Mouse (Mus musculus) macrophage (primary cell): ENCODE measurements around the gene Miip. TPM values are rescaled to one million over a fixed set of nuclear protein-coding genes. Genes with fewer than 3 reads are reported as not detected.
A peak's percentile ranks its signal among the peaks of the same experiment; 100 is the strongest.

Experiments used
- H3K27ac ChIP-seq: fragments of 350-480 bp; formaldehyde crosslinking; 2 replicates; pipeline ENCODE4 v1.9.0; 2021
- H3K36me3 ChIP-seq: fragments of 350-480 bp; formaldehyde crosslinking; 2 replicates; pipeline ENCODE4 v1.9.0; 2021; ENCODE audit errors: inconsistent target
- H3K4me3 ChIP-seq: fragments of 350-480 bp; formaldehyde crosslinking; 2 replicates; pipeline ENCODE4 v1.9.0; 2021; ENCODE audit errors: inconsistent target
- H3K79me2 ChIP-seq: fragments of 350-480 bp; formaldehyde crosslinking; 2 replicates; pipeline ENCODE4 v1.9.0; 2021; ENCODE audit errors: inconsistent target
- WGBS: methylation state at CpG from one replicate; pipeline ENCODE4 v1.1.7; 2026; ENCODE audit warnings: inconsistent platforms; ENCODE audit not compliant: missing documents; 5-methylcytosine and 5-hydroxymethylcytosine counted together
- polyA plus RNA-seq: library from polyadenylated mRNA; stranded (reverse); fragments of 250-400 nt; gene quantifications from 3 replicates; pipeline ENCODE4 v1.2.4, GENCODE M21; 2018; ENCODE audit warnings: inconsistent platforms
- total RNA-seq, 78 experiments: library from RNA; depleted of rRNA; stranded (reverse); fragments of 250-400 nt; gene quantifications; 1 replicate in 9 of 78; 2 replicates in 24 of 78; 3 replicates in 43 of 78; 4 replicates in 2 of 78; pipeline ENCODE4 v1.2.4; 2018; ENCODE audit warnings: inconsistent platforms in 56 of 78

Gene Miip
- total RNA-seq (2018; cell fraction: chromatin; rRNA removed) = 100 to 1,000 TPM in 2 of 26 experiments, 10 to 100 TPM in 24; 27.6 to 111 (median 54.3) TPM
- 10 to 100 TPM in 8 of 26 experiments, 1 to 10 TPM in 18; 6.3 to 14.5 (median 8.8) TPM for total RNA-seq (2018; cell fraction: cytosol; rRNA removed)
- total RNA-seq (2018; cell fraction: nucleus; rRNA removed) = 10 to 100 TPM; 11.4 to 91.0 (median 42.0) TPM
- 6.2 to 15.8 TPM (median 11.0 TPM) in 3 replicates for polyA plus RNA-seq

GRCm38 (mm10) chr4:147868450-147869031 is at the start of gene Miip, which contains the start of gene Fv1:
TSS of gene Miip (minus strand) at chr4:147868816.
TSS of gene Fv1 (plus strand) at chr4:147868979.
- Histone ChIP-seq H3K4me3 (peak within 1 kb of the TSS; percentile 90), H3K27ac (peak within 1 kb of the TSS; percentile 65), H3K79me2 (peaks cover 55% of the 10 kb centered on the region), H3K36me3 (peaks cover 9% of the 10 kb centered on the region; the same call in 1 of the 2 replicates)
- 0% methylated on average over 30 of the region's 30 CpGs for WGBS

- no peaks in the 10 kb centered on the region for H3K79me2 ChIP-seq
- H3K36me3 ChIP-seq = peaks cover 50% of the 10 kb centered on the region
- 93% methylated on average over 5 of the region's 5 CpGs for WGBS
- H3K27ac ChIP-seq = no peak overlapping the region
- H3K4me3 ChIP-seq = no peak overlapping the region
Measured at GRCm38 (mm10) chr4:147909486-147909885, 40.9 kb upstream of the Miip start.

GRCm38 (mm10) chr4:147906230-147906629 is 37.6 kb upstream of the Miip start:
- H3K79me2 ChIP-seq = peaks cover 14% of the 10 kb centered on the region
- WGBS = 96% methylated on average over 5 of the region's 5 CpGs
- no peak overlapping the region for H3K27ac ChIP-seq

GRCm38 (mm10) chr4:147905090-147905659 is 36.6 kb upstream of the Miip start:
- peaks cover 19% of the 10 kb centered on the region for H3K79me2 ChIP-seq
- H3K27ac ChIP-seq = peak overlapping the region; percentile 87; the same call in 1 of the 2 replicates
- peak overlapping the region; percentile 64 for H3K4me3 ChIP-seq
- peaks cover 11% of the 10 kb centered on the region for H3K36me3 ChIP-seq
- WGBS = 0% methylated on average over 8 of the region's 8 CpGs

More at GRCm38 (mm10) chr4:147906230-147906629, 37.6 kb upstream of the Miip start:
- Histone ChIP-seq H3K36me3 (peaks cover 20% of the 10 kb centered on the region), H3K4me3 (no peak overlapping the region)

GRCm38 (mm10) chr4:147904313-147905089 is 35.9 kb upstream of the Miip start, which contains the start of gene Mfn2:
TSS of gene Mfn2 (minus strand) at chr4:147904704.
- Histone ChIP-seq H3K4me3 (peak within 1 kb of the TSS; percentile 64), H3K79me2 (peaks cover 19% of the 10 kb centered on the region), H3K27ac (peak within 1 kb of the TSS; percentile 87), H3K36me3 (peaks cover 11% of the 10 kb centered on the region)
- 2% methylated on average over 39 of the region's 59 CpGs for WGBS

- WGBS = 70% methylated on average over 3 of the region's 3 CpGs
- peak overlapping the region; percentile 14; the same call in 1 of the 2 replicates for H3K27ac ChIP-seq
- peaks cover 18% of the 10 kb centered on the region for H3K36me3 ChIP-seq
- H3K4me3 ChIP-seq = peak overlapping the region; percentile 64
- H3K79me2 ChIP-seq = peaks cover 19% of the 10 kb centered on the region
Measured at GRCm38 (mm10) chr4:147903601-147904000, 35.0 kb upstream of the Miip start.

- Histone ChIP-seq H3K27ac (no peak overlapping the region), H3K4me3 (no peak overlapping the region), H3K79me2 (peaks cover 19% of the 10 kb centered on the region), H3K36me3 (peaks cover 23% of the 10 kb centered on the region)
- WGBS = 96% methylated on average over 12 of the region's 12 CpGs
Measured at GRCm38 (mm10) chr4:147902906-147903500, 34.4 kb upstream of the Miip start.

GRCm38 (mm10) chr4:147900452-147900851 is 31.8 kb upstream of the Miip start:
- Histone ChIP-seq H3K4me3 (no peak overlapping the region), H3K79me2 (peaks cover 19% of the 10 kb centered on the region), H3K27ac (no peak overlapping the region), H3K36me3 (peaks cover 40% of the 10 kb centered on the region)
- 90% methylated on average over 7 of the region's 7 CpGs for WGBS

GRCm38 (mm10) chr4:147897348-147897747 is 28.7 kb upstream of the Miip start:
- no peak overlapping the region for H3K27ac ChIP-seq
- H3K36me3 ChIP-seq = peaks cover 51% of the 10 kb centered on the region
- WGBS = 96% methylated on average over 3 of the region's 3 CpGs
- H3K4me3 ChIP-seq = no peak overlapping the region
- H3K79me2 ChIP-seq = peaks cover 5% of the 10 kb centered on the region; the same call in 1 of the 2 replicates

- 30% methylated on average over 1 of the region's 1 CpGs for WGBS
- H3K4me3 ChIP-seq = no peak overlapping the region
- peaks cover 5% of the 10 kb centered on the region; the same call in 1 of the 2 replicates for H3K79me2 ChIP-seq
- peaks cover 60% of the 10 kb centered on the region for H3K36me3 ChIP-seq
- no peak overlapping the region for H3K27ac ChIP-seq
Measured at GRCm38 (mm10) chr4:147896411-147896810, 27.8 kb upstream of the Miip start.

GRCm38 (mm10) chr4:147895815-147896330 is 27.3 kb upstream of the Miip start:
- WGBS = 70% methylated on average over 4 of the region's 4 CpGs
- no peak overlapping the region for H3K4me3 ChIP-seq
- H3K36me3 ChIP-seq = peaks cover 64% of the 10 kb centered on the region

GRCm38 (mm10) chr4:147890341-147890740 is 21.7 kb upstream of the Miip start:
- H3K79me2 ChIP-seq = no peaks in the 10 kb centered on the region
- H3K36me3 ChIP-seq = peaks cover 64% of the 10 kb centered on the region
- no peak overlapping the region for H3K4me3 ChIP-seq
- no peak overlapping the region for H3K27ac ChIP-seq
- 94% methylated on average over 6 of the region's 6 CpGs for WGBS

More at GRCm38 (mm10) chr4:147895815-147896330, 27.3 kb upstream of the Miip start:
- H3K27ac ChIP-seq = no peak overlapping the region
- peaks cover 4% of the 10 kb centered on the region; the same call in 1 of the 2 replicates for H3K79me2 ChIP-seq

GRCm38 (mm10) chr4:147888237-147888636 is 19.6 kb upstream of the Miip start:
- Histone ChIP-seq H3K27ac (no peak overlapping the region), H3K79me2 (no peaks in the 10 kb centered on the region), H3K36me3 (peaks cover 79% of the 10 kb centered on the region), H3K4me3 (no peak overlapping the region)
- WGBS = 93% methylated on average over 3 of the region's 4 CpGs

GRCm38 (mm10) chr4:147887277-147887676 is 18.7 kb upstream of the Miip start:
- Histone ChIP-seq H3K36me3 (peaks cover 82% of the 10 kb centered on the region), H3K79me2 (no peaks in the 10 kb centered on the region), H3K27ac (no peak overlapping the region), H3K4me3 (no peak overlapping the region)
- WGBS = 92% methylated on average over 7 of the region's 7 CpGs
